Mouse (Mus musculus) naive thymus-derived CD4-positive, alpha-beta T cell, adult 2 months (primary cell): ENCODE data around the gene Hmgcl.
A peak's percentile ranks its signal among the peaks of the same experiment; 100 is the strongest.
"Not testable (repeated sequence)": the region's sequence is repeated elsewhere in the genome, so short reads cannot be mapped to it uniquely, and the experiment has no call there.

Experiments
- DNase-seq: peaks from one replicate; pipeline ENCODE4 v3.0.0-alpha.2; 2011; ENCODE audit warnings: low read depth

Hmgcl gene

DNA sequence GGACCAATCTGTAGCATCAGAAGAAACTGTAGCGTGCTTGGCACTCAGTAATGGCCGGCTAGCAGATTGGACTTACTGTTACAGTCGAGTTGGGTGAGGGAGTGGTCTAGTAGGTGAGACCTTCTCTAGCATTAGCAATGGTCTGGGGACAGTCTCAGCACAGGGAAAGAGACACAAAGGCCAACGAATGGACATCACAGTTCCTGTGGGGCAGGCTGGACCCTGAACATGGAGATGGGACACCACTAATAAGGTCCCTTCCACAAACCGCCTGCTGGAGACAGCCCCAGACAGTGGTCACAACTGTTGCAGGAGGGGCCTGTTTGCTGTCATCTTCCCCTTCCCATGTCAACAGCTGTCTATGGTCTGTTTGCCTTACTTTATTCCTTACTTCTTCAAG, 15.5 kb downstream of the Hmgcl start:
- DNase-seq = no peak

DNA sequence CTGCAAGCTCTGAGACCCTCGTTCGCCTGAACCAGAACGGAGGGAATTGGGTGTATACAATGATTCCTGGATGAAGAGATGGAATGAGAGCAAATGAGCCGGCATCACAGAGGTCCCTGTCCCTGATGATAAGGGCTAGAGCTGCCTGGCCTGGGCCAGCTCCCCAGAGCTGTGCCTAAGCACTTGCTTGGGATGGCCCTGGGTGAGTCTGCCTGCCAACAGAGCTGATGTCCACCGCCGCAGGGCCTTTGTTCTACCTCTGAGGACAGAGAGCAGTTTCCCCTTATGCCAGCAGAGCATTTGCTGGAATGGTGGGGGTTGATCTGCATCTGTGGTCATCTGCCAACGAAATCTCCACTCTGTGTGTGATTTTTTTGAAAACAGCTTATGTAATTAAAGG, 15.9 kb downstream of the Hmgcl start:
- DNase-seq = no peak

DNA sequence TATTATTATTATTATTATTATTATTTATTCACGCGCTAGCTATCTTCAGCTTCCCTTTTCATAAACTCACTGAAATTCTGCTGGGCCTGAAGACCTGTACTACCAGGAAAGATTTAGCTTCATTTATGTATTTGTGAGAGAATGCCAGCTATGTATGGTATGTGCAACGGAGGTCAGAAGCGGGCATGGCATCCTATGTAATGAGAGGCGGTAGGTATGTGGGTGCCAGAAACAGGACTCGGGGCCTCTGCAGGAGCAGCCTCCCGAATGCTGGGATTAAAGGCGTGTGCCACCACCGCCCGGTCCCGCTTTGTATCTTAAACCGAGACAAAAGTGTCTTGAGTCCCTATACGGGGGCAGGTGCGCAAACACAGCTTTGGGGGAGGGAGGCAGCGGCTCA, 16.7 kb downstream of the Hmgcl start:
- DNase-seq = no peak

DNA sequence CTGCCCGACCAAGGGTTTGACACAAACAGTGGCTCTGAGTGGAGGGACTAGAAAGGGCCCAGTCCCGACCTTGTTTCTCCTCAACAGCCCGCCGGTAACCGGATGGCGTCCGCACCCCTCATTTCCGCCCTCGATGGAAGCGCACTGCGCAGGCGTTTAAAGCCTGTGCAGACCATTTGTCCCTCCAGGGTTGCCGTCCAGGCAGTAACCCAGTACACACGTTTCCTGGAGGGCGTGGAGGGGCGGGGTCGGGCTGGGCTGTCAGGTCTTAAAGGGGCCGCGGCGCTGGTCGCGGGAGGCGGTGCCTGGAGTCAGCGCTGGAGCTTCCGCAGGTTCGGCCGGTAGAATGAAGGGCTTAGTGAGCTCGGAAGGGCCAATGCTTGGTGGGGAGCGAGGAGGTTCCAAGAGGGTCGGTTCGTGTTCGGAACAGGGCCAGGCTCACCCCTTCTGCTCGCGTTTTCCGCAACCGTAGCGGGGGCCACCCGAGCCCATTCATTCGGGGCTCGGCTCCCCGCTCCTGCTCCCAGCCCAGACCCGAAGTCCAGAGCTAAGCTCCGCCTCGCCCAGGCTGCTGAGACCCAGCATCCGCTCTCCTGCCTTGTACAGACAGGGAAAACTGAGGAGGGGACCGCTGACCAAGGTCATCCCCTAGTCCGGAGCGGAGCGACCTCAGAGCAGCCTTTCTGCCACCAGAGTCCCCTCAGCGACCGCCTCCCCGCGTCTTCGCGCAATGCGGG, 17.4 kb downstream of the Hmgcl start, which contains the start of gene Gale:
Gene Gale (plus strand): TSS at position 271 of the 737 bp plus-strand sequence.
- DNase-seq = peak; percentile 97

DNA sequence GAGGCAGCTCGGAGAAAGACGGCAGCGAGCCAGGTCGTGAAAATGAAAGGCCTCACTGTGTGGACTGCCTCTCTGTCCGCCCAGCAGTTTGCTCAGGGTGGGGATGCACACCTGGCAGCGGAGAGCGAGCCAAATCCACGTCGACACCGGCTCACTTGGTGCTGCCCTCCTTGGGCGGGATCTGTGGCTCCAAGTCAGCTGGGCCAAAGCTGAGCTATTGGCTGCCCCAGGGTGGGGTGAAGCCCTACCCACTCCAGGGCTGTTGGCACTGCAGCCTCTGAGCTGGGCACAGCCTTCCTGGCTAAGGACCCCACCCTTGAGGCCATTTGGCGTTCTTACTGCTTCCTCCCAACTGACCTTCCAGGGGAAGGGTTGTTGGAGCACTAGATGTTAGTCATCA, 18.2 kb downstream of the Hmgcl start:
- peak; percentile 44 for DNase-seq

DNA sequence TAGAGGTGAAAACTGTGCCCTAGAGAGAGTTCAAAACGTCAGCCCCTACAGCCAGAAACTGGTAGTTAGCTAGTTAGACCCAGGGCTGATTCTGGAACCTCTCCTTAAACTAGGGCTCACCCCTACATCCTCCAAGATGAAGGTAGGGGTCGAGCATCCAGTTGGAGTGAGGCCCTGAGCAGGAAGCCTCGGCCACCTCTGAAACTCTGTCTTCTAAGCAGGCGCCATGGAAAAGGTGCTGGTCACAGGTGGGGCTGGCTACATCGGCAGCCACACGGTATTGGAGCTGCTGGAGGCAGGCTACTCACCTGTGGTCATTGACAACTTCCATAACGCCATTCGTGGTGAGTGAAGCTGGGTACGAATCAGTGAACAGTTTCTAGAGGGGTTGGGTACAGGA, 18.9 kb downstream of the Hmgcl start:
- no peak for DNase-seq

DNA sequence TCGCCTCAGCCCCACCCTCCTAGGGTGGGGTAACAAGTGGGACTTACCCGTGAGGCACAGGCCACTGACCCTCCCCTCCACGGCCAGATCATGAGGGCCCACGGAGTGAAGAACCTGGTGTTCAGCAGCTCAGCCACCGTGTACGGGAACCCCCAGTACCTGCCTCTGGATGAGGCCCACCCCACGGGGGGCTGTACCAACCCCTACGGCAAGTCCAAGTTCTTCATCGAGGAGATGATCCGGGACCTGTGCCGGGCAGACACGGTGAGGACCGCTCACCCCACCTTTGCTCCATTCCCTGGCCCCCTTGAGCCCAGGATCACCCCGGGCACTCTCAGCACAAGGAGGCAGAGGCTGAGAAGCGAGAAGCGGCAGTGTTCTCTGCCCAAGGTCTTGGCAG, 20.0 kb downstream of the Hmgcl start:
- DNase-seq = no peak

DNA sequence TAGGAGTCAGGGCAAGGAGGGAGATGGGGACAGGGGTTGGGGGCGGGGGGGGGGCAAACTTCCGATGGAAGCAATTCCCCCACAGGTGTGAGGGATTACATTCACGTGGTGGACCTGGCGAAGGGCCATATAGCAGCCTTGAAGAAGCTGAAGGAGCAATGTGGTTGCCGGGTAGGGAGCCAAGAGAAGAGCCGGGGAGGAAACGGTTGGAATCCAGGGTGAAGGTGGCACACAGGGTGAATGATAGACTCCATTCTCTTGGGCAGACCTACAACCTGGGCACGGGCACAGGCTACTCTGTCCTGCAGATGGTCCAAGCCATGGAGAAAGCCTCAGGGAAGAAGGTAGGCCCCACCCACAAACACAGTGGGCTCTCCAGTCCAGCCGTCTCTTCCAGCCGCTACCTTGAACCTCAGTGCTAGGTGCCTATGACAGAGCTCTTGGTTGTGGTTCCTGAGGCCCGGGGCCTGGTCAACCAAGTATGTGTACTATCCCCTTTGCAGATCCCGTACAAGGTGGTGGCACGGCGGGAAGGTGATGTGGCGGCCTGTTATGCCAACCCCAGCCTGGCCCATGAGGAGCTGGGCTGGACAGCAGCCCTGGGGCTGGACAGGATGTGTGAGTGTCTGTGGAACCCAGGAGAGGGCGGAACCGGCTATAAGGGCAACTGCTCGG, 21.0 kb downstream of the Hmgcl start:
- no peak for DNase-seq

DNA sequence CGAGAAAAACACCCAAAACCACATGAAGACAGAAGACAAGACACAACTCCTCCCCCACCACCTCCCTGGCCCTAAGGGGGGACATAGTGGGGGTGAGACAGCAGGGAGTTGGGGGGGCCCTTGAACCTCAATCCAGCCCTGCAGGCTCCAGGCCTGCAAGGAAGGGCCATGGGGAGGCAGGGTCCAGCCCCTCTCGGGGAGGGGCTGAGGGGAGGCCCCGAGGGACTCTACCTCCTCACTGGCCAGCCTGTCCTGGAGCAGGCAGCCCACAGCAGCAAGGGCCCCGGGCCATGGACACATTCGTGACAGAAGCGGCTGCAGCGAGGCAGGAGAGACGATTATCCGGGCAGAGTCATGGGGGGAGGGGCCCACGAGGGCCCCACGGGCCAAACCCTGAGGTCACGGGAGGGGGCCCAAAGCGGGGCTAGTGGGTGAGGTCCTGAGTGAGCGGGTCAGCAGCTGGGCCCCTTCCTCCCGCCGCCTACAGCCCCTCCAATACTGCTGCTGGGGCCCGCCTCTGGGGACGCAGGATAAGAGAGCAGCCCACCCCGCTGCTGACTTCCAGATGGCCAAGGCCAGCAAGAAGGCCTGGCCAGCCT, 22.1 kb downstream of the Hmgcl start:
- DNase-seq = no peak

DNA sequence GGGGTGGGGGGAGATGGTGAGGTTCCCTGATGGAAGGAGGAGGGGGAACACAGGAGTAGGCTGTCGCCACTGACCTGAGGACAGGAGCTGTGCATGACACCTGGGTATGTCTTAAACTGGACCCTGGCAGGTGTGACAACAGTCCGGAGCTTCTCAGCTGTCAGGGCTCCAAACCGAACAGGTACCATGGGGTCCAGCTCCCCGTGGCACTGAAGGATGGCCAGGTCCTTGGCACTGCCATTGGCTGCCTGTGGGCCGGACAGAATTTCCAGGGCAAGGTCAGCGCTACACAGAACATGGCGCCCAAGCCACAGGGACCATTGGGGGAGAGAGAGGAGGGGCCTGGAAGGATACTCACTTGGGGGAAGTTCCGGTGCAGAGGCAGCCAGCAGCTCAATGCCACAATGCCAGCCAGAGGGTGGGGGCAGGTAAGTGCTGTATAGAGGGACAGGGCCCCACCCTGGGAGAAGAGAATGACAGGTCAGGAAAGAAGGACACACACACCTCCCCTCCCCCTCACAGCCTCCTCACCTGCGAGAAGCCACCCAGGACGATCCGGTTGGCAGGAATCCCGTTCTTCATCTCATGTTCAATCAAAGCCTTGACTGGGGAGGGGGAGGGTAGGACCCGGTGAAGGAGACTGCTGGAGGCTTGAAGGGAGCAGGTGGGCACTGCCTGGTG, 23.0 kb downstream of the Hmgcl start:
- DNase-seq = no peak

DNA sequence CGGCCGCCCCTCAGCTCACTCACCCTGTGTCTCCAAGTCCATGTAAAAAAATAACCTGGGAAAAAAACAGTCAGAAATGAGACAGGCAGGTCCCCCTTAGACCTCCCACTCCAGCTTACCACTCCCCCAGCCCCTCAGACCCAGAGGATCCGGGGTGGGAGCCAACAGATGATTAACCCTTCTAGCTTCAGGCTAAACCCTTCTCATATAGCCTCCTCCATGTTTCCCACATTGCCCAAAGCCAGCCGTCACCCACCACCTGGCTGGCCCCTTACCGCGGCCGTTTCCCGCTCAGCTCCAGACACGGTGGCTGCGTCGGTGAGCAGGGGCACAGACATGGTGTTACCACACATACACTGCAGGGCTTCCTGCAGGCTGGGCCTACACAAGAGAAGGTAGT, 24.3 kb downstream of the Hmgcl start:
- DNase-seq = no peak

DNA sequence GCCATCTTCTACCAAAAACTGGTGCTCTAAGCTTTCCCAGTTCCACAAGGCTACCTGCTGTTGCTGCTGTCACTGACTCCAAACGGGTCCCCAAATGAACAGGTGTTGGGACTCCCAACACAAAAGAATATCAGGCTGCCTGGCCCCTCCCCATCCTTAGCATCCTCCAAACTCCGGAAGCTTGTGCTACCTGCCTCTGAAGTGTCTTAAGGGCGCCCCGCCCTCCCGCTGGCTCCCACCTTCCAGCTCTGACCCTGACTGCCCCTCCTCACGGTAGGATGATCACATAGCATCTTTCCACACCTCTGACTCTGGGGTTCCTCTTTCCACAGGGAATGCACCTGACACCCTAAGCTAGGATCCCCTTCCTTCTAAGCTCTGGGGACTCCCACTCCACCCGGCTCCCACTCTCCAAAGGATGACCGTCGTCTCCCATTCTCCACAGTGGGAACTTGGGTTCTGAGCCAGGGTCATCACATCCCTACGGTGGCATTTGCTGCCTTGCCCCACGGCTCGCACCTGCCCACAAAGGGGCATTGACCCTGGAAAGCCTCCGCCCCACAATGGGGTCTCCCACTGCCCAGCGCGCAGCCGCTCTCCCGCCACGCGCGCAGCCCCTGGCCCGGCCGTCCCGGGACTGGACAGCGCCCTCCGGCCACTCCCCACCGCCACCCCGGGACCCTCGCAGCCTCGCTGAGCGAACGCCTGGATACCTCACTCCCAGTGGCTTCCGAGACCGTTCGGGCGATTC, 25.7 kb downstream of the Hmgcl start:
- peak; percentile 59 for DNase-seq

DNA sequence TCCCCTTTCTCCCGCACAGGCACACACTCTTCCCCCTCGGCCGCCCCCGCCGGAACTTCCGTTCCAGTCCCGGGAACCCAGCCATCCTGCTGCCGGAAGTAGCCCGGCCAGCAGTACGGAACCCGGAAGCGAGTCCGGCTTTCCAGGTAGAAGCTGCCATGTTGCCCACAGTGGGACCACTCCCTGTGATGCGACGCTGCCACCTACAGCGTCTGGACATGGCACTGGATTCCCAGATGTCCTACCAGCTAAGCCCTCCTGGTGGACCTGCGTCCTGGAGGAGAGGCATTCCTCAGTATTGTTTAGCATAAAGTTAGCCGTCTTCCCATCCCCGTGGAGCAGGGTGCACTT, 26.3 kb downstream of the Hmgcl start, which contains the start of gene Lypla2:
Gene Lypla2 (minus strand): TSS at position 71 of the 351 bp plus-strand sequence.
- DNase-seq = peak; percentile 67

DNA sequence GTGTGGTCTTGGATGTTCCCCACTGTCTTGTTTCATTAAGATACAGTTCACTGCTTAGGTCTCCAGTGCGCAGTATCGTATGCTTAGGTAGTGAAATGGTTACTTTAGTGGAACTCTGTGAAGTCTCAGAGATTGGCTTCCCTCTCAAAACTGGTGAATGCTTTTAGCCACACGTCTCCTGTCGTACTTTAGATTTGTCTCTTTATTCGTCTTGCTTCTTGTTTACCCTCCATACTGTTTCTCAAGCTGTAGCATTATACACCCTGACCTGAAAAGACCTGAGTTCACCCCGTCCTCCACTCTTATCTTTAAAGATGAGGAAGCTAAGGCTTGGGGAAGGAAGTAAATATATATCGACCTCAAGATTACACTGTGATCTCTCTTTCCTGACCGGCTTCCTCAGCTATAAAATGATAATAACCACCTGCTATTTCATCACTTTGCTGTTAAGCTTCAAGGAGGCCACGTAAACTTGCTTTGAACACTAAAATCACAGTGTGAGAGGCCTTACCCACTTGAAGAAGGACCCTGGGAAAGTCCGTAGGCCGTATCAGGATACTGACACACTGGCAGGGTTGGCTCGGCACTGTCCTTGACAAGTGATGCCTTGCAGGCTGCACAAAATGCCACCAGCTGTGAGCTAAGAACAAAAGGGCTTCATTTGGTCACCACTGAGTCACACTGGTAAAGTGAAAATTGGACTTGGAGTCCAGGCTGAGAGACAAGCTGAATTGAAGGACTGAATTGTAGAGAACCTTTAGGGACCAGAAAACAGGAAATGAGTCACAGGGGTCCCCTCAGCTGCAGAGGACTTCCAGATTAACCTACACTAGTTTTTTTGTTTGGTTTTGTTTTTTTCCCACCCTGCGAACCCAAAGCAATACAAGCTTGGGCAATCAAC, 26.9 kb downstream of the Hmgcl start:
- DNase-seq = no peak

DNA sequence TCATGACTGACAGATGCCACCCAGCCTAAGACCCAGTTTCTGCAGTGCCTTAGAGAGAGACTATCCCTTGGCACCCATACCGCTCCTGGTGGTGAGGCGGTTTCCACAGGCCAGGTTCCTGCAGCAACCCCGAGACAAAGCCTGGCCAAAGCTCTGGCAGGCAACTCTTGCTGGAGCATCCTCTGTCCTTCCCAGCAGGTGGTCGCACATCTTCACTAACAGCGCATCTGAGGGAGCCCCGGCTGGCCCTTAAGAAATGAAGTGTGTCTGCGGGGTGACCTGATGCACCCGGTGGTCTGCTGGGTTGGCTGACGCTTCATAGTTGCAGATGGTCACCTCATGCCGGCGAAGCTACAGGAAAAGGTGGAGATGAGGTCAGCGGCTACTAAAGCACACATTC, 29.9 kb downstream of the Hmgcl start:
- DNase-seq = no peak

DNA sequence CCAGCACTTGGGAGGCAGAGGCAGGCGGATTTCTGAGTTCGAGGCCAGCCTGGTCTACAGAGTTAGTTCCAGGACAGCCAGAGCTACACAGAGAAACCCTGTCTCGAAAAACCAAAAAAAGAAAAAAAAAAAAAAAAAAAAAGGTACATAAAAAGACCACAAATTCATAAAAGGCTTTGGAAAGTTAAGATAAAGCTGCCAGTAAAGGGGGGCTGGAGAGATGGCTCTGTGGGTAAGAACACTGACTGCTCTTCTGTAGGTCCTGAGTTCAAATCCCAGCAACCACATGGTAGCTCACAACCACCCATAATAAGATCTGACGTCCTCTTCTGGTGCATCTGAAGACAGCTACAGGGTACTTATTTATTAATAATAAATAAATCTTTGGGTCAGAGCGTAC, 34.0 kb downstream of the Hmgcl start:
- DNase-seq = not testable (repeated sequence)

DNA sequence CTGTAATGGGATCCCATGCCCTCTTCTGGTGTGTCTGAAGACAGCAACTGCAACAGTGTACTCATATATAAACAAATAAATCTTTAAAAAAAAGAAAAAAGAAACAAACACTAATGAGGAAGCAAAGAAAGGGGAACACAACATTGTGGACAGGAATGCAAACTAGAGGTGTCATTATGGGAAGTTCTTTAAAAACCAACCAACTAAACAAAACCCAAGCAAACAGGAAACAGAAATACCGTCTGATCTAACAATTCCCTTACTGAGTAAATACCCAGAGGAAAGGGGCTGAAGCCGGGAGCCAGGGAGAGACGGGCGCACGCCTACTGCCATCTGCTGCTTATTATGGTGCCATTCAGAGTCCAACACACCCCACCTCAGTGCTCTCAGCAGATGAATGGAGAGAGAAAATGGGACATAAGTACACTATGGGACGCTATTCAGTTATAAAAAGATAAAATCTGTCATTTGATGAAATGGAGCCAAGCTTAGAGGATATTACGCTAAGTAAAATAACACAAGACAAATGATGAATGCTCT, 35.3 kb downstream of the Hmgcl start:
- DNase-seq = no peak

DNA sequence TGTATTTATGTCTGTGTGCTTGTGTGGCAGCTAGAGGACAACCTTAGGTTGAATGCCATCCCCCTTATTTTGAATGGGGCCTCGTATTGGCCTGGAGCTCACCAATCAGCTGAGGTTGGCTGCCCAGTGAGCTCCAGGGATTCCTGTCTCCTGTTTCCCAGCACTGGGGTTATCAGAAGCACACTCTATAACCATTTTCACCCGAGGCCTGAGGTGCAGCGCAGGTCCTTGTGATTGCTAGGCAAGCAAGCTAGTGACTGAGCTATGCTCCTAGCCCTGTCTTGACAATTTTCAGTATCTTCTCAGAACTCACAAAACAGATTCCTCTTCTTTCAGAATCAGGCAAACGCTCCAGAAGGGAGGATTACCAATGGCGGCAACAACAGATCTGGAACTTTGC, 38.3 kb downstream of the Hmgcl start:
- no peak for DNase-seq

DNA sequence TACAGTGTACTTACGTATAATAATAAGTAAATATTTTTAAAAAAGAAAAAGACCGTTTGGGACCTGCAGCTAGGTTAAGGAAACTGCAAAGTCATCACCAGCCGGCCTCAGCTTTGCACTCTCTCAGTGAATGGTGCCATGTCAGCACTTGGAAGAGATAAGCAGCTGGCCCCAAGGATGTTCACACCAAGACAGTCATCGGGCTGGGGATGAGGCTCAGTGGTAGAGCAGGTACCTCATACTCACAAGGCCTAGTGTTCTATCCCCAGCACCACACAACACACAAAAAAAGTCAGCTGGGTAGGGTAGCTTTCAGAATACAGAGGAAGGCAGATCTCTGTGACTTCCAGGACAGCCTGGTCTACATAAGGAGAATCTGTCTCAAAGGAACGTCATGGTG, 38.9 kb downstream of the Hmgcl start:
- DNase-seq = no peak

DNA sequence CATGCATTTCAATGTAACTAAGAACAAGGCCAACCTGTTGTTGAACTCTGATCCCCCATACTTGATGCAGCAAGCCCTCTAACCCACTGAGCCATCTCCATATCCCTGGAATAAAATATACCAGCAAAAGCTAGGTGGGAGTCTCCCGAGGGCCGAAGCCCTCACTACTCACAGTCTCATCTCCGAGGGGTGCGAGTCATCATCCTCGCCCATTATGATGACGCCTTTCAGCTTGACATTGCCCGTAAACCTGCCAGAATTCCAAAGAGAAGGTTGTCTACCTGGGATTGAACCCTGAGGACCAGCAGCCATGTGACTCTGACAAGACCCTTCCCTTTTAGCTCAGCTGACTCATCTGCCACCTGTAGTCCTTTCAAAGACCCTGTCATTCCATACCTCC, 39.5 kb downstream of the Hmgcl start:
- no peak for DNase-seq
